Mouse (Mus musculus) embryonic facial prominence, embryonic 14.5 days (tissue): ENCODE data around the gene Lce1a1. TPM values are rescaled to one million over a fixed set of nuclear protein-coding genes. Genes with fewer than 3 reads are reported as not detected.

Source experiments
- polyA plus RNA-seq: library from polyadenylated mRNA; unstranded; fragments of >200 nt; fragmentation: Nextera tagmentation; extraction: Ambion mirVana; gene quantifications from 2 replicates; pipeline ENCODE4 v1.2.1, GENCODE M21; 2014

Lce1a1 gene
- polyA plus RNA-seq, 1 experiment from 2014 or later: not detected

Other genes starting within 250 kb of the Lce1a1 start
- gene Sprr2i, start 240.3 kb downstream of the Lce1a1 start, polyA plus RNA-seq: not detected in 2 replicates
- gene Sprr2j-ps, start 230.2 kb downstream of the Lce1a1 start, polyA plus RNA-seq: not detected in 2 replicates
- 6.1 and 6.2 TPM in 2 replicates for gene Gm9774, start 218.9 kb downstream of the Lce1a1 start, polyA plus RNA-seq
- gene Sprr2k, start 215.7 kb downstream of the Lce1a1 start, polyA plus RNA-seq: 0.29 TPM in 1 of 2 replicates, not detected in the other
- gene Sprr1b, start 209.5 kb downstream of the Lce1a1 start, polyA plus RNA-seq: 3.4 and 12.9 TPM in 2 replicates
- gene Sprr3, start 189.6 kb downstream of the Lce1a1 start, polyA plus RNA-seq: 0.45 and 4.9 TPM in 2 replicates
- gene Sprr1a, start 162.4 kb downstream of the Lce1a1 start, polyA plus RNA-seq: 28.3 and 67.4 TPM in 2 replicates
- gene Sprr4, start 147.8 kb downstream of the Lce1a1 start, polyA plus RNA-seq: not detected in 2 replicates
- 0.89 TPM in 1 of 2 replicates, not detected in the other for gene 2310046K23Rik, start 113.8 kb downstream of the Lce1a1 start, polyA plus RNA-seq
- 0.45 and 1.4 TPM in 2 replicates for gene Ivl, start 74.6 kb downstream of the Lce1a1 start, polyA plus RNA-seq
- not detected in 2 replicates for gene Smcp, start 59.3 kb downstream of the Lce1a1 start, polyA plus RNA-seq
- gene 2210017I01Rik, start 40.8 kb downstream of the Lce1a1 start, polyA plus RNA-seq: not detected in 2 replicates
- not detected in 2 replicates for gene Lce6a, start 26.6 kb downstream of the Lce1a1 start, polyA plus RNA-seq
- not detected in 2 replicates for gene Lce1b, start 8.6 kb upstream of the Lce1a1 start, polyA plus RNA-seq
- 0.42 TPM in 1 of 2 replicates, not detected in the other for gene Lce1a2, start 22.0 kb upstream of the Lce1a1 start, polyA plus RNA-seq
- 0.42 TPM in 1 of 2 replicates, not detected in the other for gene Lce1c, start 30.9 kb upstream of the Lce1a1 start, polyA plus RNA-seq
- gene Lce1d, start 38.9 kb upstream of the Lce1a1 start, polyA plus RNA-seq: 0.26 and 0.33 TPM in 2 replicates
- not detected in 2 replicates for gene Lce1e, start 60.8 kb upstream of the Lce1a1 start, polyA plus RNA-seq
- 0.33 TPM in 1 of 2 replicates, not detected in the other for gene Lce1f, start 72.0 kb upstream of the Lce1a1 start, polyA plus RNA-seq
- not detected in 2 replicates for gene Gm38119, start 90.8 kb upstream of the Lce1a1 start, polyA plus RNA-seq
- gene Lce1g, start 104.0 kb upstream of the Lce1a1 start, polyA plus RNA-seq: 0.25 TPM in 1 of 2 replicates, not detected in the other
- gene Lce1h, start 116.8 kb upstream of the Lce1a1 start, polyA plus RNA-seq: 0.25 TPM in 1 of 2 replicates, not detected in the other
- 0.25 TPM in 1 of 2 replicates, not detected in the other for gene Lce1i, start 130.6 kb upstream of the Lce1a1 start, polyA plus RNA-seq
- not detected in 2 replicates for gene Lce1j, start 142.2 kb upstream of the Lce1a1 start, polyA plus RNA-seq
- not detected in 2 replicates for gene Lce1k, start 159.6 kb upstream of the Lce1a1 start, polyA plus RNA-seq
- gene Kprp, start 178.9 kb upstream of the Lce1a1 start, polyA plus RNA-seq: 0.07 and 0.47 TPM in 2 replicates
- not detected in 2 replicates for gene Lce1l, start 203.0 kb upstream of the Lce1a1 start, polyA plus RNA-seq
- gene 2310050C09Rik, start 221.9 kb upstream of the Lce1a1 start, polyA plus RNA-seq: not detected in 2 replicates